Mouse (Mus musculus) central nervous system, embryonic 14 days (tissue): ENCODE results near the gene Clec2h. TPM values are rescaled to one million over a fixed set of nuclear protein-coding genes. Genes with fewer than 3 reads are reported as not detected.

Experiments used
- polyA plus RNA-seq: library from polyadenylated mRNA; depleted of rRNA; stranded (reverse); fragments of >200 nt; gene quantifications from 2 replicates; pipeline ENCODE4 v1.2.3, GENCODE M21; 2012; rRNA removed

Gene Clec2h
- polyA plus RNA-seq = not detected in 2 replicates

GRCm38 (mm10) chr6:128662206-128662605 lies at the start of gene Clec2h:
Clec2h (plus strand) TSS chr6:128662385.

DNA sequence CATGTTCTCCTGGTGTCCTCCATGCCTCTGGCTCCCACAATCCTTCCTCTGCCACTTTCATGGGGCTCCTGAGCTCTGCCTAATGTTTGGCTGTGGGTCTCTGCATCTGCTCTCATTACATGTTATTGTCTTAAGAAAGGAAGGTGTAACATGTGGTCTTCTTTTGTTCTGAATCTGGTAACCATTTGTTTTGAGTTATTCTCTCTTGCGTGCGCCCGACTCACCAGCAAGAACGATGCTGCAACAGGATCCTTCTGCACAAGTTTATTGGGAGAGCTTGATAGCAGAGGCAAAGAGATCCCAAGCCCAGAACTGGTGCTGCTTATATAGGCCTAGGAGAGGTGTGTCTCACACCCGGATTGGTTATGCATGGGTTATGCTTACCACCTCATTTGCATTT lies 38.8 kb upstream of the Clec2h start, which contains the start of gene Klrb1a:
Gene Klrb1a (minus strand): TSS at position 101 of the 400 bp plus-strand sequence.

DNA sequence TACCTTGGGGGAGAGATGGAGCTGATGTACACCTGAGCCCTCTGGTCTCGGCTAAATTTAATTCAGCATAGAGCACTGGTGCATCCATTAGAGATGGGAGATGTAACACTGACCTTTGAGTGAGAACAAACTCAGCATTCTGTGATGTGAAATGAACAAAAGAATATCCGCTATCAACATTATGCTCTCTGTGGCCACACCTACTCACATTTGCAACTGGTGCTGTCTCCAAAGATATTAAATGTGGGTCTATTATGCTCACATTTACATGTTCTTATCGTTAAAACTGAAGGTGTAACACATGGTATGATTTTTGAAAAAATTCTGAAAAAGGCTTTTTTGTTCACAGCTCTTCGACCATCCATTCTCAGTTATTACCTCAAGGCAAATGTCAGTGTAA lies 60.8 kb downstream of the Clec2h start, which contains the start of gene Klrb1:
Gene Klrb1 (minus strand): TSS at position 101 of the 400 bp plus-strand sequence.

Other genes starting within 250 kb of the Clec2h start
- gene Itfg2, start 237.5 kb upstream of the Clec2h start, polyA plus RNA-seq = 34.6 and 38.2 TPM in 2 replicates
- 258 and 290 TPM in 2 replicates for gene Fkbp4, start 223.7 kb upstream of the Clec2h start, polyA plus RNA-seq
- 0.08 TPM in 1 of 2 replicates, not detected in the other for gene Pzp, start 135.7 kb upstream of the Clec2h start, polyA plus RNA-seq
- 0.93 and 1.3 TPM in 2 replicates for gene A2ml1, start 80.8 kb upstream of the Clec2h start, polyA plus RNA-seq
- not detected in 2 replicates for gene Klrb1a, start 38.9 kb upstream of the Clec2h start, polyA plus RNA-seq
- gene Klrb1, start 60.7 kb downstream of the Clec2h start, polyA plus RNA-seq = 0.16 and 0.23 TPM in 2 replicates
- gene Klrb1c, start 126.8 kb downstream of the Clec2h start, polyA plus RNA-seq = 0.07 and 0.08 TPM in 2 replicates
- not detected in 2 replicates for gene Gm44511, start 163.9 kb downstream of the Clec2h start, polyA plus RNA-seq
- gene Klrb1b, start 163.9 kb downstream of the Clec2h start, polyA plus RNA-seq = 0.06 and 0.11 TPM in 2 replicates
- gene Clec2i, start 225.2 kb downstream of the Clec2h start, polyA plus RNA-seq = 0.05 and 0.07 TPM in 2 replicates
- gene BC035044, start 228.7 kb downstream of the Clec2h start, polyA plus RNA-seq = 0.50 and 0.80 TPM in 2 replicates